Mouse (Mus musculus) bone marrow, adult 2 months (tissue): Measurements from ENCODE around the gene Sf3a3. TPM values are rescaled to one million over a fixed set of nuclear protein-coding genes. Genes with fewer than 3 reads are reported as not detected.

ENCODE experiments used
- H3K27ac ChIP-seq: fragments of 200-500 bp; 2 replicates; pipeline ENCODE4 v1.5.1; 2012; ENCODE audit warnings: low read depth, mild to moderate bottlenecking, control low read depth, inconsistent platforms, low read length; ENCODE audit not compliant: control insufficient read depth, poor library complexity, insufficient read depth
- H3K4me1 ChIP-seq: fragments of 200-500 bp; 2 replicates; pipeline ENCODE4 v1.6.1; 2011; ENCODE audit warnings: low read length; ENCODE audit not compliant: control insufficient read depth, insufficient read depth
- H3K4me3 ChIP-seq: fragments of 200-500 bp; replicated peaks from 2 replicates; pipeline ENCODE3; 2011; ENCODE audit warnings: mild to moderate bottlenecking, low read depth, low read length, control low read depth; ENCODE audit not compliant: control insufficient read depth
- CTCF ChIP-seq: fragments of 200-500 bp; IDR thresholded peaks from 2 replicates; pipeline ENCODE4 v1.5.1; 2011; ENCODE audit warnings: low read length, control low read depth; ENCODE audit not compliant: control insufficient read depth, insufficient read depth
- POLR2A ChIP-seq: fragments of 200-500 bp; IDR thresholded peaks from 2 replicates; pipeline ENCODE4 v1.6.1; 2011; ENCODE audit warnings: low read depth, mild to moderate bottlenecking, control low read depth, low read length, borderline replicate concordance; ENCODE audit not compliant: control insufficient read depth
- WGBS: fragments of 180-500 bp; shearing (Covaris S2); methylation state at CpG from one replicate; pipeline ENCODE4 v1.1.7; 2018; 5-methylcytosine and 5-hydroxymethylcytosine counted together
- polyA plus RNA-seq: library from polyadenylated mRNA; stranded (reverse); fragments of >200 nt; gene quantifications from 2 replicates; pipeline ENCODE4 v1.2.4, GENCODE M21; 2011; ENCODE audit warnings: low replicate concordance; ENCODE audit not compliant: missing spikeins, insufficient read depth, insufficient read length

Gene Sf3a3
- polyA plus RNA-seq, 1 experiment = 43.4 TPM

DNA sequence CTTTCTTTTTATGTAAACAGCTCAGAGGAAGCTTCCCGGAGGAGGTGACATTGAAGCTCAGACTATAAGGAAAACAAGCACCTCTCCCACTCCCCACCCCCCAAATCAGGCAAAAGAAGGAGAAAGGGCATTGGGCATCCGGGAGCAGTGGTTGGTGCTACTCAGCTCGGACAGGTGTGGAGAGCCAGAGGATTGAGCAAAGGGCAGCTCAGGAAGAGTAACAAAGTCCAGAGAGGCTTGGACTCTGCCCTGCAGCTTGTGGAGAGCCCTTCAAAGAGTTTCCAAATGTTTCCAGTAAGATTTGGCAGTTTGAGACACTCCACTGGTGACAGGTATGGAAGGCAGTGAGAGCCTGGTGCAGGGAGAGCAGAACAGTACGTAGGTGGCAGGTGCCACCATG lies 33.3 kb downstream of the Sf3a3 start:
- H3K4me1 ChIP-seq = no peaks in the 10 kb centered on the region; the same call in 1 of the 2 replicates
- H3K4me3 ChIP-seq = no peak overlapping the region
- TF ChIP-seq POLR2A = no peak
- no peak overlapping the region for H3K27ac ChIP-seq
- WGBS = 76% methylated on average over 4 of the region's 4 CpGs

DNA sequence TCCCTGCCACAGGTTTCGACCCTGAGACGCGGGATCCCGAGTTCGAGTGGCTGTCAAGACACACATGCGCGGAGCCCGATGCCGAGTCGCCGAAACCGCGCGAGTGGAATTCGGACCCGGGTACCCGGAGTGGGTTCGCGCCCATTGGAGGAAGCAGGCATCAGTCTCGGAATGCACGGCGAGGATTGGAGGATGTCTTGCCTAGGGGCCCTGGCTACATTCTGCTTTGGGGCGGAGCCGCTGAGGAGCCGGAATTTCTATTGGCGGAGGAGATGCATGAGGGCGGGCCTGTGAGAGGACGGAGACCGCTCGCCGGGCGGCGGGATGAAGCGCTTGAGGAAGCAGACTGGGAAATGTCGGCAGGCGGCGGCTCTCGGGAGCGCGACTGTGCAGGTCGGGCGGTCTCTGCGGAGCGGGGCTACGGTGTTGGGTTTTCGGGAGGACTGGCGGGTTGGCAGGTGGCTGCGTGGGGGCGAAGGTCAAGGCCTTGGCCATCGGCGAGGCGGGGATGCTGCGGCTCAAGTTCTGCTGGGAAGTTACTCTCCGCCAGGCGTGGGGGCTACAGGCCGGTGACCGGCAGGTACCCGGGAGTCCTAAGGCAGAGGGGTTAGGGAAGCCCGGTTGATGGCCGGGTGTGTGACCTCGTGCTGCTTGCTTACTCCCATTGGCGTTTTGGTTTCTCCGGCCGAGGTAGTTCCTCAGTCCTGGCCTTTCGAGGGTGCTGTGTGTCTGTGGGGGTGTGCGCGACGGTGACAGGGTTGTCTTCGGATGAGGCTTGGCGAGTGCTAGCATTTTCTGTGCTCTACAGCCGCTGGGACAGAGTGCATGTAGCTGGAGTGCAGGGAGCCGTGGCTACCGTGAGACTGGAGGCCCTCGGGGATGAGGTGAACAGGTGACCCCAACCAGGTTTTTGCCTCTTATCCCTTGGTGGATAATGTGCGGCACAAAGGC lies 37.0 kb downstream of the Sf3a3 start:
- TF ChIP-seq POLR2A (peak; percentile 59), CTCF (no peak; the same call in 1 of the 2 replicates)
- Histone ChIP-seq H3K4me3 (peak overlapping the region; percentile 94), H3K4me1 (peaks cover 2% of the 10 kb centered on the region), H3K27ac (peak overlapping the region; percentile 59)
- WGBS = under 1% methylated on average over 75 of the region's 75 CpGs

DNA sequence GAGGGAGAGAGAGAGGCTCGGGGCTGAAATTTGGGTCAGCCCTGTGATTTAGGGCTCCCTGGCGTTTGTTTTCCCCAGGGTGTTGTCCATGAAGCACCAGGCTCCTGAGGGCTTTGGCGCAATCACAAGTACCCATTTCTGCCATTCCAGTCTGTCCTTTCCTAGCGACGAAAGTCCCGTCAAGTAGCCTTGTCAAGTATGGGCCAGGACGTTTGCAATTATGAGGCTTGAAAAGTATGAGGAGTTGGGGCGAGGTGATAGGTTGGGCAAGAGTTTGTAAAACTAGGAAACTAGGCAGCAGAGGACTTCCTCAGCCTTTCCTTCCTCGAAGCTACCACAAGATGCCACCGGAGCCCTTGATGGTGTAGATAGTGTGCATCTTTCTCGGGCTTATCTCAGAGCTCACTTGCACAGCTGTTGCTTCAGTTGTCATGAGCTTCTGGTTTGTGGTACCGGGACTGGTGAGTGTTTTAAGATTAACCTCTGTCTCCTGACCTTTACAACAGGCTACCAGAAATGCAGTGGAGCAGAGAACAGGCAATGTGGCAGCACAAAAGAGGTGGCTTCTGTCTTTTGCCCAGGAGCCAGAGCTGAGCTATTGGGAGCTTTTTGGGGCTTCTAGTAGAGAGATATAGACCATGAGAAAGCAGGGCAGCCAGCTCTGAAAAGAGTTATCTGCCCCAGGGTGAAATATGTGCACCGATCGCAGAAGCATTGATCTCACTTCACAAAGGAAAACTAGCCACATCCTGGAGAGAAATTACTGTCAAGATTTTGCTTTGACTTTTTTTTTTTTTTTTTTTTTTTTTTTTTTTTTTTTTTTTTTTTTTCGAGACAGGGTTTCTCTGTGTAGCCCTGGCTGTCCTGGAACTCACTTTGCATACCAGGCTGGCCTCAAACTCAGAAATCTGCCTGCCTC lies 38.0 kb downstream of the Sf3a3 start:
- WGBS = 1% methylated on average over 15 of the region's 15 CpGs
- Histone ChIP-seq H3K4me1 (peaks cover 2% of the 10 kb centered on the region), H3K27ac (peak overlapping the region; percentile 59), H3K4me3 (peak overlapping the region; percentile 94)
- TF ChIP-seq POLR2A (no peak), CTCF (0 out of 2 replicates have a peak, but pooled peaks have one; percentile 16)

DNA sequence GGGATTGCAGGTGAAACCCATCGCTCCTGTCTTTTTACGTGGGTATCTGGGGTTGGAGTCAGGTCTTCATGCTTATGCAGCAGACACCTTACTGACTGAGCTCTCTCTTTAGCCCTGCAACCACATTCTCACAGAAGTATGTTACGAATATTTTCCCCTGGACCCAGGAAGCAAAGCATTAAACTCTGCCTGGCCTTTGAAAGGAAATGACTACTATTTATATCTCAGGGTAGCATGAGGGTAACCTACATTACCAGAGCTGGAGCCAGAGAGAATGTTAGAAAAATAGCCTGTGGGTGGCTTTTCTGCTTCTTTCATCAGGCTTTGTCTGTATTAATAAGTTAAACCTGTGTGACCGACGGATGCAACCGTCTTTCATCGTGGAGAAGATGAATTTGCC lies 41.0 kb downstream of the Sf3a3 start:
- 43% methylated on average over 7 of the region's 7 CpGs for WGBS

DNA sequence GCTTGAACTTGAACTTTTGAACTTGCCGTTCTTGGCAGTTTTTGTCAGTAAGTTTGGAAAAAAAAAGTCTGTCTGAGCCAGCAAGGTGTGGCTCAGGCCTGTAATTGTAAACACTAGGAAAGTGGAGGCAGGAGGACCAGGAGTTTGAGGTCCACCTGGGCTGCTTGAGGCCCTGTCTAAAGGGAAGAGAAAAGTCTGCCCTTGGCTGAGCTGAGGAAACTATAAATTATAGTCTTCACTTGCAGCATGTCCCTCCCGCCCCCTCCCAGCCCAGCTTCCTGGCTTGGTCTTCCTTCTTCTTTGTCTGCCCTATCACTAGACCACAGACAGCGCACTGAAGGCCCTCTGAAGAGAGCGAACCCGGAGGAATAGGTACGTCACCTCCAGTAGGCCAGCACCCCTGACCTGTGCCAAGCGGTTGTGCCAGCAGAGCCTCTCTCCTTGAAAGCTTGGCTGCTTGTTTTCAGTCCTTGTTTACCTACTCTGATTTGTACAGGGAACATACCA lies 44.8 kb downstream of the Sf3a3 start:
- Histone ChIP-seq H3K27ac (no peak overlapping the region), H3K4me3 (no peak overlapping the region), H3K4me1 (peaks cover 3% of the 10 kb centered on the region)
- 17% methylated on average over 7 of the region's 7 CpGs for WGBS
- TF ChIP-seq CTCF = no peak
- TF ChIP-seq POLR2A = no peak

More for the DNA sequence above, 41.0 kb downstream of the Sf3a3 start:
- no peak overlapping the region for H3K4me3 ChIP-seq
- no peak overlapping the region for H3K27ac ChIP-seq
- H3K4me1 ChIP-seq = peaks cover 5% of the 10 kb centered on the region
- TF ChIP-seq CTCF = no peak
- TF ChIP-seq POLR2A = no peak

DNA sequence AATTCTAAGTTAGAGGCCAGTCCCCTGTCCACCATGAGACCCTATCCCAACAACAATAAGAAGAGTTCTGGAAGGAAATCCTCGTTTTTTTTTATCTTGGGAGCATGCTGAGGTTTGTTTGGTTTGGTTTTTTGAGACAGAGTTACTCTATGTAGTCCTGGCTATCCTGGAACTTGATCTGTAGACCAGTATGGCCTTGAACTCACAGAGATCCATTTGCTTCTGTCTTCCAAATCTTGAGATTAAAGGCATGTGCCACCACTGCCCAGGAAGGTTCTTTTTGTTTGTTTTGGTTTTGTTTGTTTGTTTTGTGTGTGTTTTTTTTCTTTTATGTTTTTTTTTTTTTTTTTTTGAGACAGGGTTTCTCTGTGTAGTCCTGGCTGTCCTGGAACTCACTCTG lies 46.6 kb downstream of the Sf3a3 start:
- Histone ChIP-seq H3K4me3 (no peak overlapping the region), H3K27ac (no peak overlapping the region), H3K4me1 (peaks cover 3% of the 10 kb centered on the region; the same call in 1 of the 2 replicates)
- 50% methylated on average over 1 of the region's 1 CpGs for WGBS
- TF ChIP-seq CTCF (no peak), POLR2A (no peak)

DNA sequence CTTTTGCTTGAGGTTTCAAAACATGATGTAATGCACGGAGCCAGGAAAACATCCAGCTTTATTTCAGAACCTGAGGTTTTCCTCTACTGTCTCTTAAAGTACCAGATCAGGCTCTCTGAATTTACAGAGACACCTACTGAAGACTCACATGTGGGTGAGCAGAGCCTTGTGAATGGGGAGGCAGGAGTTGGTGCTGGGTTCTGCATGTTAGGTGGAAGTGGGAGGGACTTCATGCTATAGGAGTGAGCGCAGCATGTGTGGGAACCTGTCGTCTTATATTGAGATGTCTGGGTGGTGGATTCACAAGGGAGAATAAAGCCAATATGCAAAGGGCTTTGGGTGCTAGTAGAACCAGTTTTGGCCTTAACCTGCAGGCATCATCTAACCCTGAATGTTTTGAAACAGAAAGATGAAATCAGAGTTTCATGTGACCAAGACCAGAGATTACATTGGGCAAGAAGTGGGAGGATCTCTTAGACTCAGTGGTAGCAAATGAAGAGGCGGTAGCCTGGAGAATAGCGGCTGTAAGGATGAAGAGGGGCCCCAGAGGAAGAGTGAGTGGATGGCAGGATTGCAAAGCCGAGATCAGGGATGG lies 48.4 kb downstream of the Sf3a3 start:
- no peak overlapping the region for H3K27ac ChIP-seq
- H3K4me3 ChIP-seq = no peak overlapping the region
- peaks cover 3% of the 10 kb centered on the region; the same call in 1 of the 2 replicates for H3K4me1 ChIP-seq
- WGBS = 60% methylated on average over 6 of the region's 6 CpGs
- TF ChIP-seq CTCF = no peak
